In genomic region chr3:137335957-137336356, GRCm38 (mm10) we compare ENCODE assay signal across 18 mouse cellular contexts. TPM values are rescaled to one million over a fixed set of nuclear protein-coding genes. Genes with fewer than 3 reads are reported as not detected.
A peak's percentile ranks its signal among the peaks of the same experiment; 100 is the strongest.
DNase-seq lines count a peak whose midpoint lies in the region; ATAC-seq and TF ChIP-seq lines count a peak whose summit lies in the region.
"Had no signal": no experiment of that assay in that cellular context is flagged by ENCODE, and none has a peak within 500 bp of the region (broad histone marks: within the 10 kb centered on the region; RNA-seq: fewer than 3 reads in every experiment).

No protein-coding gene starts in this region.

- no peak overlapping the region for H3K4me3 ChIP-seq in cerebellum, adult 2 months (replicated peaks; ENCODE audit: insufficient read depth, low read depth, low read length)
- H3K4me3 ChIP-seq in forebrain, embryonic 16.5 days (replicated peaks; ENCODE audit: low read length) = no peak overlapping the region
- H3K4me3 ChIP-seq: embryonic facial prominence, embryonic 13.5 days; forebrain, embryonic 12.5 days; heart, embryonic 12.5 days; hindbrain, embryonic 10.5 days had no signal

- peak overlapping the region; percentile 50; the same call in 1 of the 2 replicates for H3K27ac ChIP-seq in cerebellum, adult 2 months (ENCODE audit: insufficient read depth, low read length)
- no peak overlapping the region for H3K27ac ChIP-seq in forebrain, embryonic 16.5 days (ENCODE audit: low read length)
- H3K27ac ChIP-seq: embryonic facial prominence, embryonic 13.5 days; forebrain, embryonic 12.5 days; hindbrain, embryonic 10.5 days; hindbrain, embryonic 14.5 days had no signal

- no peaks in the 10 kb centered on the region for H3K27me3 ChIP-seq in cerebellum, adult 2 months (ENCODE audit: control insufficient read depth, insufficient read depth, low read length)
- no peaks in the 10 kb centered on the region for H3K27me3 ChIP-seq in forebrain, embryonic 16.5 days (replicated peaks; ENCODE audit: control insufficient read depth, insufficient read depth, low read length)
- H3K27me3 ChIP-seq: CH12.LX; embryonic facial prominence, embryonic 13.5 days; forebrain, embryonic 12.5 days; heart, embryonic 12.5 days; Patski had no signal

- peaks cover 6% of the 10 kb centered on the region; the same call in 1 of the 2 replicates for H3K4me1 ChIP-seq in cerebellum, adult 2 months (ENCODE audit: control insufficient read depth, insufficient read depth, low read length)
- no peaks in the 10 kb centered on the region for H3K4me1 ChIP-seq in forebrain, embryonic 16.5 days (replicated peaks; ENCODE audit: control insufficient read depth, insufficient read depth, low read length)
- H3K4me1 ChIP-seq: forebrain, embryonic 12.5 days; heart, embryonic 12.5 days; hindbrain, embryonic 10.5 days had no signal

- TF ChIP-seq CTCF in cerebellum, adult 2 months (IDR thresholded peaks at IDR 0.05; ENCODE audit: borderline replicate concordance, insufficient read depth, low read depth, low read length) = no peak

- H3K9me3 ChIP-seq in forebrain, embryonic 16.5 days (ENCODE audit: control insufficient read depth, low read length) = no peaks in the 10 kb centered on the region
- H3K9me3 ChIP-seq: embryonic facial prominence, embryonic 13.5 days; forebrain, embryonic 12.5 days; heart, embryonic 12.5 days; hindbrain, embryonic 10.5 days had no signal

- H3K36me3 ChIP-seq in forebrain, embryonic 16.5 days (ENCODE audit: control insufficient read depth, insufficient read depth) = no peaks in the 10 kb centered on the region
- H3K36me3 ChIP-seq: embryonic facial prominence, embryonic 13.5 days; forebrain, embryonic 12.5 days; heart, embryonic 12.5 days; hindbrain, embryonic 10.5 days had no signal

- no peak overlapping the region for H3K9ac ChIP-seq in forebrain, embryonic 16.5 days (replicated peaks; ENCODE audit: low read depth, low read length)
- H3K9ac ChIP-seq: embryonic facial prominence, embryonic 13.5 days; forebrain, embryonic 12.5 days; forebrain, postnatal 0 days; heart, embryonic 12.5 days; hindbrain, embryonic 14.5 days had no signal

- no peak for TF ChIP-seq POLR2A in cerebellum, adult 2 months (IDR thresholded peaks at IDR 0.05; ENCODE audit: borderline replicate concordance, insufficient read depth, low read length)

- peak; percentile 42 for DNase-seq in cerebellum, adult 11-12 months
- no peak for DNase-seq in cerebellum, postnatal 10 days
- DNase-seq in brain, adult 2 months (ENCODE audit: low read depth, low spot score) = peak; percentile 93
- peak; percentile 31 to 69 for DNase-seq in cerebellum, adult 2 months
- DNase-seq in cerebellum, postnatal 36 days = peak; percentile 28 to 36
- DNase-seq: adrenal gland, postnatal 14 days; forebrain, postnatal 0 days; gastrocnemius, postnatal 14 days had no signal

- no peak overlapping the region for H3K4me2 ChIP-seq in forebrain, embryonic 16.5 days (ENCODE audit: low read length)
- H3K4me2 ChIP-seq: embryonic facial prominence, embryonic 13.5 days; forebrain, embryonic 12.5 days; heart, embryonic 12.5 days; hindbrain, embryonic 14.5 days had no signal

- 17% methylated on average over 4 of the region's 4 CpGs for WGBS in cerebellum, adult 2 months
- 87% methylated on average over 4 of the region's 4 CpGs for WGBS in forebrain, embryonic 16.5 days

- ATAC-seq in forebrain, embryonic 16.5 days = no peak
- ATAC-seq: activated CD4-positive, CD25-positive, alpha-beta regulatory T cell, adult 4 months; forebrain, postnatal 0 days; intestine, embryonic 16.5 days; Patski had no signal

RNA-seq across cellular contexts. Expression of gene Emcn, which starts 4.9 kb away (rescaled TPM):
- 15.8 and 16.9 TPM in 2 replicates for polyA plus RNA-seq in cerebellum, adult 2 months (2012; rRNA removed)
- 9.5 and 11.8 TPM in 2 replicates for polyA plus RNA-seq in forebrain, embryonic 16.5 days (2015; fragmentation: Nextera tagmentation; extraction: Ambion mirVana)
- polyA plus RNA-seq: Patski had no signal

Comparison
In these comparisons a context has a peak if more than half of its experiments do, and no peak if none do; other contexts are left out.
1. DNase-seq: peak in cerebellum, adult 11-12 months (single experiment), brain, adult 2 months (single experiment), cerebellum, adult 2 months (2 of 2) and cerebellum, postnatal 36 days (2 of 2); none in cerebellum, postnatal 10 days (0 of 2).